Mouse (Mus musculus) CH12.LX (cell line): ENCODE data around the gene Abhd16b.

Experiments
- CHD2 ChIP-seq: IDR thresholded peaks from 2 replicates; pipeline ENCODE4 v1.6.1; 2011; ENCODE audit warnings: low read length, improper control_type of control experiment
- CTCF ChIP-seq, 2 experiments: IDR thresholded peaks in 1 of 2; conservative IDR thresholded peaks in 1 of 2; 2 replicates each; pipeline ENCODE4 v1.5.1; 2011 to 2012; ENCODE audit warnings: low read depth in 2 of 2, low read length in 2 of 2, improper control_type of control experiment in 1 of 2, inconsistent platforms in 1 of 2, mild to moderate bottlenecking in 1 of 2, moderate library complexity in 1 of 2
- E2F4 ChIP-seq: IDR thresholded peaks from 2 replicates; pipeline ENCODE4 v1.6.1; 2011; ENCODE audit warnings: low read depth, low read length, improper control_type of control experiment; ENCODE audit not compliant: insufficient replicate concordance
- JUND ChIP-seq: conservative IDR thresholded peaks from 2 replicates; pipeline ENCODE4 v1.6.1; 2011; ENCODE audit warnings: low read depth, low read length, improper control_type of control experiment
- MAX ChIP-seq: IDR thresholded peaks from 2 replicates; pipeline ENCODE4 v1.6.1; 2011; ENCODE audit warnings: low read length, improper control_type of control experiment
- MYC ChIP-seq: IDR thresholded peaks from 2 replicates; pipeline ENCODE4 v1.6.1; 2011; ENCODE audit warnings: low read depth, mild to moderate bottlenecking, improper control_type of control experiment, low read length
- NELFE ChIP-seq: IDR thresholded peaks from 2 replicates; pipeline ENCODE4 v1.6.1; 2011; ENCODE audit warnings: low read depth, low read length, improper control_type of control experiment
- POLR2A ChIP-seq: IDR thresholded peaks from 2 replicates; pipeline ENCODE4 v1.6.1; 2011; ENCODE audit warnings: low read depth, mild to moderate bottlenecking, improper control_type of control experiment, low read length
- TCF12 ChIP-seq: IDR thresholded peaks from 2 replicates; pipeline ENCODE4 v1.6.1; 2014; ENCODE audit warnings: low read depth, mild to moderate bottlenecking, inconsistent platforms, low read length, improper control_type of control experiment
- UBTF ChIP-seq: IDR thresholded peaks from 2 replicates; pipeline ENCODE4 v1.6.1; 2012; ENCODE audit warnings: low read depth, mild to moderate bottlenecking, inconsistent platforms, low read length, improper control_type of control experiment, moderate library complexity

DNA sequence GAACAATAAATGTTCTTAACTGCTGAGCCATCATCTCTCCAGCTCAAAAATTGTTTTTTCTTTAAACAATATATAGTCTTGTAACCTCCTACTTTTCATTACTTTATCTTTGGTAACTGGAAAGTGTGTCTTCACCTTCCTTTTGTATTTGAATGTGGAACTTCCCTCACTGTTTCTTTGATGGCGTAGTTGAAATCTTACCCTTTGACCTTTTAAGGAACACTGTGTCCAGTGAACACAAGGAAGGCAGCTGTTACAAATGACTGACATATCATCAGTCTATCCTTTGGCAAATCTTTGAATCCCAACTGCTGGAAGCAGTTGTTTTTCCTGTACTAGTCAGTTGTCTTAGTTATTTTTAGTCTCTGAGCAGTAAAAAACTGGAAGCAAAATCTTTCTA lies 36.1 kb downstream of the Abhd16b start:
- TF ChIP-seq NELFE (no peak), CTCF (conservative IDR thresholded peaks at IDR 0.05 in 1 of 2, IDR thresholded peaks at IDR 0.05 in 1 of 2; ENCODE audit: low read depth in 2 of 2, low read length in 2 of 2) (no peak), MYC (no peak), CHD2 (no peak), MAX (no peak), POLR2A (no peak), UBTF (no peak), JUND (no peak), E2F4 (no peak), TCF12 (no peak)
